Mouse (Mus musculus): ENCODE measurements around the gene Lcat.

DNA sequence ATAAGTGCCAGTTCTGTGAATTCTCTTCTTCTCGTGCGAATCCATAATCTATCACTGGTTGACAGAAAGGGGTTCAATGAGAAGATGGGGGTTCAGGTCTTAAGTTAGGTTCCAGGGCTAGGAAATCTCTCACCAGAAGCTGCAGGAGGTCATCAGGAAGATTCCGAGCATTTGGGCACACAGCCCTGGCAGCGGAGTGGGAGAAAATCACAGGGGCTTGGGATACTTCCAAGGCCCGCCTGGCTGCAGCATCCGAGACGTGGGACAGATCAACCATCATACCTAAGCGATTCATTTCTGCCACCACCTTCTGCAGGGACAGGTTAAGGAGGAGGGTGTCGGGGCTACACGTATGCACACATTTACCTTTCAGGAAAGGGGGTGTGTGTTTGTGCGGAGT, 45.4 kb upstream of the Lcat start:
- TF ChIP-seq POLR2A (IDR thresholded peaks at IDR 0.05; ENCODE audit: borderline replicate concordance, low read depth, low read length) = no peak
- no peak for TF ChIP-seq CTCF (IDR thresholded peaks at IDR 0.05; ENCODE audit: low read depth, low read length)
